Mouse (Mus musculus) lung, postnatal 10 days (tissue): ENCODE measurements around the gene Grk5.
"Not testable (repeated sequence)": the region's sequence is repeated elsewhere in the genome, so short reads cannot be mapped to it uniquely, and the experiment has no call there.

Experiments used
- DNase-seq: peaks from one replicate; pipeline ENCODE4 v3.0.0; 2021

Grk5 gene

DNA sequence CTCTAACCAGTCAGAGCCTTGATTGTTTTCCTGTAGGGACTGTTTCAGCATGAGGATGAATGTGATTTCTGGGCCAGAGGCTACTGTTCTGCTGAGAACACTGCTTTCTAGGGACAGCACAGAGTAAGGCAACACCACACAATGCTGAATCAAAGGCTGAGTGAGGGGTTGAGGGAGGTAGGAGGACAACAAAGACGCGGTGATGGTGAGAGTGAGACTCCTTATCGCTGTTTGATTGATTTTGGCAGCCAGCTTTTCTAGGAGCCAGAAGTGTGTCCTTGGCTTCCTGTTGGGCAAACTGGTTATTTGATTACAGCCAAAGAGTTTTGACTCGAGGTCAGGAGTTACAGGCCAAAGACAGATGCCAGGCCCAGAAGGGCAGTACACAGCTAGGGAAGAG lies 25.7 kb downstream of the Grk5 start:
- no peak for DNase-seq

DNA sequence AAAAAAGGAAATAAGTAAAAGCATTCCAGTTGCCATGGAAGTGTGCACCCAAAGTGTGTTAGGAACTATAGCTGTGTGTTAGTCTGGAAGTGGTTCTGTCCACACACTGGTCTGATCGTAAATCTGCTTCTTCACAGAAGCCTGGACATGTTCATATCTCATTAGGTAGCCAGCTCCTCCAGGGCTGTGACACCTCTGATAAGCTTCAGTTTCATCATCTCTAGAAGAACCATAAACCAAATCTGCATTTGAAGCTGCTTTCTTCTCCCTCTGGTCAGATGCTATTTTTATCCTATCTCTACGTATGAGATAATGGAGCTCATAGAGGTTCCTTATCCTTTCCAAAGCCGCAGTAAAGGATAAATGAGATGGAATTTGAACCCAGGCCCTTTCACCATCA lies 26.3 kb downstream of the Grk5 start:
- no peak for DNase-seq

DNA sequence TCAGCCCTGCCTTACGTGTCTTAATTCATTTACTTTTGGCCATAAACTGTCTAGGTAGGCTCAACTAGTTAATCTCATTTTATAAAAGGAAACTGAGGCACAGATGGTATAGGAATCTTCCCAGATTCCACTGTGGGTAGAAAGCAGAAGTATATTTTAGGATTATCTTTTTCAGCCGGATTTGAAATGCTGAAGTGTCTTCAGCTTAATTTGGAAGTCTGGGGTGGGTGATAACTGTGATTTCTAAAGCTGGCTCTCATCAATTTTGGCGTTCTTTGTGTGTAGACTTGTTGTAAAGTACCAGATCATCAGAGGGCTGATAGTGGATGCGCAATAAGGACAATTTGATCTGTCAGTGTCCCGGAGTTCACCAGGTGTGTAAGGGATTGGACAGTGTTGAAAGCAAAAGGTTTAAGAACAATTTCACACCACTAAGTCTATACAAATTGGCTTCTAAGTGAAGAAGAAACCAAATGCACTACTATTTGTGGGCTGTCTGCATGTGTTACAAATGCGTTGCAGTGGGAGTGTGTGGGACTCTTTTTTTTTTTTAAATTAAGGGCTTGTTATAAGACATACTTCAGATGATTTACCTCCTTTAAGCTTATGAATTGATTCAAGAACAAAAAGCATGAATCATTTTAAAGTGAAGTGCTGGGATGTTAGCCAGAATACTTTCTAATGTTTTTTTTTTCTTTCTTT lies 27.5 kb downstream of the Grk5 start:
- DNase-seq: no peak

DNA sequence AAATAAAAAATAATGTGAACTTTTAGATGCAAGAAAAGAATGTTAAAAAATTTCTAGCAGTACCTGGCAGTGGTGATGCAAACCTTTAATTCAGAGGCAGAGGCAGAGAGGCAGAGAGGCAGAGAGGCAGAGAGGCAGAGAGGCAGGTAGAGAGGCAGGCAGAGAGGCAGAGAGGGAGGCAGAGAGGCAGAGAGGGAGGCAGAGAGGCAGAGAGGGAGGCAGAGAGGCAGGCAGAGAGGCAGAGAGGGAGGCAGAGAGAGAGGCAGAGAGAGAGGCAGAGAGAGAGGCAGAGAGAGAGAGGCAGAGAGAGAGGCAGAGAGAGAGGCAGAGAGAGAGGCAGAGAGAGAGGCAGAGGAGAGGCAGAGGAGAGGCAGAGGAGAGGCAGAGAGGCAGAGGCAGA lies 35.0 kb downstream of the Grk5 start:
- DNase-seq: not testable (repeated sequence)

GRCm38 (mm10) chr19:60935001-60935400 lies 45.5 kb downstream of the Grk5 start:
- DNase-seq: no peak

DNA sequence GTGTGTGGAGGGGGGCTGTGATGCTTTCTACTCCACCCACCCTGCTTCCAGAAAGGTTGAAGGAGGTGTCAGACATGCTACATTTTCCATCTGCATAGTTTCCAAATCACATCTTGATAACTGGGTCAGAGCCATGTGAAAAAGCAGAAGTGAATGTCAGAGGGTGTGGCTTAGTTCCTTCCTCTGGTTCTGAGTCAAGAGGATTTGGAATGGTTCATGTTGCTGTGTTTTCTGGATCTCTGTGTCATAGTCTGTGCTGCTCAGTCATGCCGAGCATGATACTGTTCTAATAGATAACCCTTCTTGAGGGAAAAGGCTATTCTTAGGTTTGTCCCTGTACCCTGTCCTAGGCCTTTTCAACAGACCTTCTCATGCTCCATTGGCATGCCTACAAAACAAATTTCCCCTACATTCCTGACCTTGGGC lies 50.4 kb downstream of the Grk5 start:
- peak; percentile 64 for DNase-seq

DNA sequence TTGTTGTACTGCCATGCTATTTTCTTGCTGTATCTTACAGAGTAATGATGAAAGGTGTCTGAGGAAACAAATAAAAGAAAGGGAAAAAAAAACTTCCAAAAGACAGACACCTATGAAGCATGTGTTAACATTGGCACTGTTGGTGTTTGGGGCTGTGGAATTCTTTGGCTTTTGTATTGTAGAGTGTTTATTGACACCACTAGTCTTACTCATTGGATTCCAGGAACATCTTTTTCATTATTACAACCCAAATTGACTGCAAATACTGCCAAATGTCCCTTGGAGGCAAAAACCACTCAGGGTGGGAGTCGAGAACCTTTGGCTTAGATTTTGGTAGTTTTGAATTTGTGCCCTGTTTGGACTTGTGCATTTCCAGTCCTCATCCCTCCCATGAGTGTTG lies 51.3 kb downstream of the Grk5 start:
- DNase-seq: no peak

- DNase-seq: peak; percentile 90
Observed at GRCm38 (mm10) chr19:60945801-60946311, 56.3 kb downstream of the Grk5 start.

- peak; percentile 55 for DNase-seq
Observed at GRCm38 (mm10) chr19:60946656-60947055, 57.1 kb downstream of the Grk5 start.

GRCm38 (mm10) chr19:60948996-60949395 lies 59.4 kb downstream of the Grk5 start:
- DNase-seq: no peak

GRCm38 (mm10) chr19:60950056-60950869 lies 60.7 kb downstream of the Grk5 start:
- peak; percentile 89 for DNase-seq

DNA sequence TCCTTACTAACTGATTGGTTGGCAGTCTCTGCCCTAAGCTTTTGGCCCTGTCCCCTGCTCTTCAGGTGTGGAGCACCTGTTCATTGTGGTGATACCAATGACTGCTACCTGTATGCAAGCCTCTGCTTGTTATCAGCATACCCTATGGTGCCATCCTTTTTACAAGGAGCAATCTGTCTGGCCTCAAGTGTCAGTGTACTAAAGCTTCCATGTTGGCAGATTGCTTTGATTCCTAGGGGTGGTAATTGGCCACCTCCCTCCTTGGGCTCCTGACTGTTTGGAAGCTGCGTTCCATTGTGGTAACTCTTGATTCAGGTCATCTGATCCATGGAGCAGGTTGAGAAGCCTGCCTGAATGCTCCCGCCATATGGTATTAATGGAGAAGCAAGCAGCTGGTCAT lies 65.6 kb downstream of the Grk5 start:
- no peak for DNase-seq

DNA sequence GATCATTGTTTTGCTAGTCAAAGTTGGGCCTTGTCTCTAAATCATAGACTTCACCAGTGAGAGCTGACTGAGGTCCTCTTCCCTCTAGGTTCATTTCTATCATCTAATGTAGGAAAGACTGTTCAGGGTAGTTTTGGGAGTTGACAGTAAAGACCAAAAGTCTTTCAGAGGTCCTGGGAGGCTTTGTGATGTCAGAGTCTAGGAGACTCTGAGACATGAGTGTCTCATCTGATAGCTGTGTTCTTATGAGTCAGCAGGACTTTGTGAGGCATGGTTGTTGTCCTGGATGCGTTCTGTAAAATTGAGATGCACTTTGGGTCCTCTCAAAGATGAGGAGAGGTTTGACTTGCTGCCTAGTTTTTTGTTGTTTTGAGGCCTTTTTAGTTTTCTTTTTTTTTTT lies 66.2 kb downstream of the Grk5 start:
- DNase-seq: no peak

DNA sequence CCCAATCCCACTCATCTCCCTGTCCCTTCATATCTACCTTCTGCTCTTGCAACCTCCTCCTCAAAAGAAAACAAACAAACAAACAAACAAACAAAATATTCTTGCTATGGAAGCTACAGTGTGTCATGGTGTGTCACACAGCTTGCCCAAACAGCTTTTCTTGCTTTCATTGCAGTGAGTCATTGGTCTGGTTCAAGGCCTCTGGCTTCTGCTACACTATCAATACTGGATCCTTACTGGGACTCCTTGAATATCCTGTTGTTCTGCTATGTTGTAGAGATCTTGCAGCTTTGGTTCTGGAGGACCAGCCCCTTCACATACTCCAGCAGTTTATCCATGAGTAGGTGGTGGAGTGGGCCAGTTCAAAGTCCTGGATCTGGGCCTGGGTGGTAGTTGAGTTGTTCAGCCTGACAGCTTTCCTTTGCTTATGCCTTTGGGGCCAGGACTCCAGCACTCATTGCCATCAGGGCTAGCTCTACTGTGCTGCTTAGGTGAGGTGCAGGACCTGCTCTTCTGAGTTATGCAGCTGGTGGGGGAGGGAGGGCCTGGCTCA lies 66.7 kb downstream of the Grk5 start:
- DNase-seq: peak; percentile 53

DNA sequence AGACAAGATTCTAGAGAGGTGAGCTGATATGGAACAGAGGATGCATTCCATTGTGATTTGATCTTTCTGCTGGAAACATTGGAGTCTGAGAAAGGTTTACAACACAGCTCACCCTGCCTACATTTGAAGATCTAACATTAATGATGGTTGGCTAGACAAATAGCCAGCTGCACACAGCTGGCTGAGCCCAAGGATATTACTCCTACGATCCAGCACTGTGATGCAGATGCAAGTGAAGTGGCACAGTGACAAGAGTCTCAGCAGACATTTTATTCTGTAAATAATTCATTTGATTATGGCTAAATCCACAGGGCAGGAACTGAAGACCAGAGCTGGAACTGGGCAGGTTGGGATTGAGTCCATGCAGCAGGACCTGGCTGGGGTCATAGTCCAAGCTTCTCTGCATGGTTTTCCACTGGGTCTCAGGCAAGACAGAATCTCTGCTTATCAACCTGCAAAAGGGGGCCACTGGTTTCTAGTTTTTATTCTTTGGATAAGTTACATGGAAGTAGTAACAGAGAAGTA lies 70.2 kb downstream of the Grk5 start:
- peak; percentile 64 for DNase-seq

- peak; percentile 67 for DNase-seq
Observed at GRCm38 (mm10) chr19:60962358-60963061, 73.0 kb downstream of the Grk5 start.

DNA sequence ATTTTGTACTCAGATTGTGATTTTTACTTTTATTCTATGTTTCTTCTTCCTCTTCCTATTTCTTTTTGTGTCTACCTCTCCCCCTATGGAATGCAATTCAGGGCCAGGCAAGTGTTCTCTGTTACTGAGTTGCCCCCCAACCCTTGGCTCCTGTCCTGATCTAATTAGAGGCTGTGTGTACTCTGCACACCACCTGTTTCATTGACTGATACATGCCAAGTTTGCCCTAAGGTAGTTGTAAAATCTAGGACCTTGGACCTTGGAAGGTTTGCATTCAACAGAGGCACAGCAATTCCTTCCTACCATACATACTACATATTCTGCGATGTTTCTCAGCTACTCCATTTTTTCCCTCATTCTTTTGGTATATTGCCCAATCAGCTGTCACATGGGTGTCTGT lies 78.4 kb downstream of the Grk5 start:
- no peak for DNase-seq

DNA sequence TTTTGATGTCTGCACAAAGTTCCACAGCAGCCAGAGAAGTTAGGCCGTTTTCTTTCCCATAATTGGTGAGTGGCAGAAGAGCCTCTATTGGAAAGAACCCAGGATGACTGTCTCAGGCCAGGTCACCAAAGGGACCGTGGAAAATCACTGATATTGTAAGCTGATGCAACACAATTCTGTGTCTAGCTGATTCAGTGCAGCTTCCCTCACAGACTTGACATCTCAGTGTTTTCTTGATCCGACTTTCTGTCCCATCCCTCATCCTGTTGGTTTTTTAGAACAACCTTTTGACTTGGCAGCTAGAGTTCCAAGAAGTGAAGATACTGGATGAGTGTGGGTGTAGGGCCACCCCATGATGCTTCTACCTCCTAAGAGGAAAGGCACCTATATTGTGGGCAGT lies 80.9 kb downstream of the Grk5 start:
- no peak for DNase-seq

DNA sequence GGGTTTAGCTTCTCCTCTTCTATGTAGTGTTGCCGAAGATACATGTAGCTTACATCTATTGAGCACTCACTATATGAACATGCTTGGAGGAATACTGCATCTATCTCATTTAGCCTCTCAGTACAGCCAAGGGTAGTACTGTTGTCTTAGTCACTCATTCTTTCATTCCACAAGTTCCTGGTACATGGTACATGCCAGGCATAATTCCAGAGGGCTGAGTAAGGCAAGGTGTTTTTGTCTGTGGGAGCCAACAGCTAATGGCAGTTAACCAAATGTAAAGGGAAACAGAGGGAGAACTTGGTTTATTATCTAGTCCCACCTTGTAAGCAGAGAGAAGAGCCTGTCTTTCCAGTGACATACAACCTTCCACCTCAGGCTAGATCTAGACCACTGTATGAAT lies 82.0 kb downstream of the Grk5 start:
- DNase-seq: no peak

DNA sequence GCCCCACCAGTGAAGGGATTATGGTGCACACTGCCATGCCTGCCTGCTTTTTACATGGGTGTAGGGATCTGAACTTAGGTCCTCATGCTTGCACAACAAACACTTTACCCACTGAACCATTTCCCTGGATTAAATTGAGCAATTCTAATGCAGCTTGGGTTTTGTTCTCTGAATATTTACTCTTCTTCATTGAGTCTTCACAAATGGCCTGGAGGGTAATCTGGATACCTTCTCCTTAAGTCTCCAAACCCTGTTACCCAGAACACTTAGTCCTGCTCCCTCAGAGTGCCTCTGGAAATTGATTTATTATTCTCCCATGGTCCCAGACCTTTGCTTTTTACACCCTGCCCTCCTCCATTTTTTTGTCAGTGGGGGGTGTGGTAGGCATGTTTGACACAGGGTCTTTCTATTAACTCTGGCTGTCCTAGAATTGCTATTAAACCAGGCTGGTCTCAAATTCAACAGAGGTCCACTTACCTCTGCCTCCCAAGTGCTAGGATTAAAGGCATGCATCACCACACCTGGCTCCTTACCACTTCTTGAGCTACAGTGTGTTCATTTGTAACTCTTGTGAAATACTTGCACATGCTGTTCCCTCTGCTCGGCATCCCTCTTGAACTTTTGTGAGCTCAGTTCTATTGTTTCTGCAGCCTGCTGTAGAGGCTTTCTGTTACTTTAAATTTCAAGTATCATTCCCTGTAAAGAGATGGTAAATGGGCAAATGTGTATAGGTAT lies 82.9 kb downstream of the Grk5 start:
- DNase-seq: peak; percentile 21

GRCm38 (mm10) chr19:60973508-60973907 lies 84.0 kb downstream of the Grk5 start:
- DNase-seq: no peak

DNA sequence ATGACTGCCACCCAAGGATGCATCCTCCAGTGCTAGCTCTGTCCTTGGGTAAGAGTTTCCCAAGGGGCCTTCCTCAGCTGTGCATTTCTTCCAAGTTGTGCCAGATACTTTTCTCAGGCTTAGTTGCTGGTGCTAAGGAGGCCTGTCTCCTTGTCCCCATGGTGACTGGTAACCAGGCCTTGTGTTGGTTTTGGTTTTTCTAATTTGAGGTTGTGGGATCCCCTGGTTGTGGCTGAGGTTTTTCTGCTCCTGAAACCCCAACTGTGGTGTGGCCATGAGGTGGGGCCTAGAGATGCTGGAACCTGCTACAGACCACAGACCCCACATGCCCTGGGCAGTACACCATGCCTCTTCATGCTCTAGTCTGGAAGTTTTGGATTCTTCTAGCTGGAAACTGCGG lies 90.0 kb downstream of the Grk5 start:
- no peak for DNase-seq
